Mouse (Mus musculus) brain, embryonic 14.5 days (tissue): ENCODE data around the gene Plin2.
"Not testable (repeated sequence)": the region's sequence is repeated elsewhere in the genome, so short reads cannot be mapped to it uniquely, and the experiment has no call there.

Source experiments
- CTCF ChIP-seq: fragments of 200-500 bp; IDR thresholded peaks from 2 replicates; pipeline ENCODE4 v1.5.1; 2012; ENCODE audit warnings: inconsistent platforms, mild to moderate bottlenecking, moderate library complexity, borderline replicate concordance; ENCODE audit not compliant: insufficient read depth, insufficient read length; ENCODE audit errors: extremely low read depth
- POLR2A ChIP-seq: fragments of 200-500 bp; IDR thresholded peaks from 2 replicates; pipeline ENCODE4 v1.6.1; 2012; ENCODE audit warnings: mild to moderate bottlenecking, inconsistent platforms, borderline replicate concordance; ENCODE audit not compliant: poor library complexity, insufficient read depth, insufficient read length, severe bottlenecking; ENCODE audit errors: extremely low read depth

GRCm38 (mm10) chr4:86622532-86622931 lies 47.3 kb downstream of the Plin2 start:
- not testable (repeated sequence) for TF ChIP-seq CTCF, POLR2A
